Mouse (Mus musculus) layer of hippocampus, adult 9-11 months (tissue): ENCODE results near the gene Rgs6.

ENCODE experiments used
- DNase-seq: peaks from one replicate; pipeline ENCODE4 v3.0.0; 2022

The Rgs6 gene

DNA sequence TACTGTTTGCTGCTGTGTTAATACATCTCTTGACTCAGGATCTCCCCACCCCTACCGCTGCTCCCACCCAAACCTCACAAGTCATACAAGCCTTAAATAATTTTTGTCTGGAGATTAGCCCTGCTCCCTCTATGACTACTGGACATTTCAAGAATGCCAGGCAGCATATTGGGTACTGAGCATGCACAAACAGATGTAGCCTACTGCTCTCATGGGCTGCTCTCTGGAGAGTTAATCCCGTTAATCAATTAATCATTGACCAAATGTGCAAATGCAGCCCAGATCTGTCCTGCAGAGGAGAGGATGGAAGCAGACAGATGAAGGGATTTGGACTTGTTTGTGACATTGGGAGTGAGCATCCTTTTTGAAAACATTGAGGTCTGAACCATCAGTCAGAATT is at the start of gene Rgs6:
Gene Rgs6, plus strand, starts transcription at position 276 of the 400 bp plus-strand sequence.
- no peak for DNase-seq

DNA sequence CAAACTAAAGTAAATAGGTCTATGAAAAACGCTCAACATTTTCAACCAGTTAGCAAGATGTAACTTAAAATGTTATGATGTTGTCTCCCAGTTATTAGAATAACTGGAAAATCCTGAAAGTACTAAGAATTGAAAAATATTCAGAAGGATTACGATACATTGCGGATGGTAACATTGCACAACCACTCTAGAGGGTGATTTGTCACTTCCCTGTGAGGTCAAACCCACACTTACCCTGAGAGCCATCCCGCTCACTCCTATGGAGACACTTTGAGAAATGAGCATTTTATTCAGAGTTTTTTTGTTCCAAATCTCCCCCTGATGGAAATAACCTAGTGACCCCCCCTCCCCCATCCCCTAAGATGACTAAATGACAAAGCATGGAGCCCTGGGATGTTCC is 41.0 kb upstream of the Rgs6 start:
- no peak for DNase-seq

GRCm38 (mm10) chr12:82549228-82549627 is 38.9 kb upstream of the Rgs6 start:
- no peak for DNase-seq

DNA sequence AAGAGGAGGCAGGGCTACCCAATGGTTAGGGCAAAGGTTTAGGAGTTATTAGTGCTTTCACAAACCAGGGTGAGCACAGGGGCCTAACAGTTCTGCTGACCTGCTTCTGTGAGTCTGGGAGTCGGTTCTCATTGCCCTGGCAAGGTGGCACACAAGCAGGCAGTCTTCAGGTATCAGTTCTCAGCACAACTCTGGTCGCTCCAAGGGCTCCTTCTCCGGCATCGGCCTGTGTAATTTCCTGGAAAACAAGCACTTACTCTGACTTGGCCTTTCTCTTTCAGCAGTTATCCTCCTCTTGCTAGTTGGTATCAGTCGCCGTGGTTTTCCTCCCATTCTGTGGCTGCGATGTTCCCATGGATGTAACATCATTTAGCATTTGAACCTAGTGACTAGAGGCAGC is 38.0 kb upstream of the Rgs6 start:
- DNase-seq: no peak

DNA sequence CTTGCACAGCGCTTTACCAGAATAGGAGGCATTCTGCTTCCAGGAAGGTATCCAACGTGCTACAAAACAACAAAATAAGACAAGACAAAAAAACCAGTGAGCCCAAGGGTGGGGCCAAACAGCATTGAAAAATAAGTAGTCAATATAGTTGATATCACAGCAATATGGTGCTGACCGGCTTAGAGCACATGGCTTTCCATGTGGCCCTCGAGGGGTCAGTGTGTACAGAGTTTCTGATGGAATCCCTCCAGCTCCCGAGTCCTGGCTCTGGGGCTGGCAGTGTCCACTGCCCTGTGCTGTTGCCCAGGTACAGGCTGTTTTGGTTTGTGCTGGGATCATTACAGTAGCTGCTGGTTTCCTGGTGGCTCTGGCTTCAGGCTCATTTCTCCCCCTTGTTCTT is 35.7 kb upstream of the Rgs6 start:
- no peak for DNase-seq

GRCm38 (mm10) chr12:82562916-82563315 is 25.2 kb upstream of the Rgs6 start:
- no peak for DNase-seq

GRCm38 (mm10) chr12:82568370-82568769 is 19.7 kb upstream of the Rgs6 start:
- no peak for DNase-seq

DNA sequence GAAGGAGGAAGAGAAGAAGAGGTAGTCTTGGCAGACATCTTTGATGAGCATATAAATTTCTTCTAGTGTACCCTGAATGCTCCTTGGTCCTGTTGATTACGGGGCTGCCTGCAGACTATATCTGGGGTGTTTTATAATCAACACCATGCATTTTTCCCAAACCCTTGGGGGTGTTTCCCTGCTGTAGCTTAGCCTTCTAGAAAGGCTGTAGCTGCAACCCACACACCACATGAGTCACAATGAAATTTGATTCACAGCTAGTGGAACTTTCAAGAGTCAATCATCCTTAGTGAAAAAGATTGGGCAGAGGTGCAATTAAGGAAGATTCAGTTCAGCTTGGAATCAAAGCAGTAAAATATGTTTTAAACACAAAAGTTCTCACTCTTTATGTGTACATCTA is 15.4 kb upstream of the Rgs6 start:
- peak; percentile 16 for DNase-seq

DNA sequence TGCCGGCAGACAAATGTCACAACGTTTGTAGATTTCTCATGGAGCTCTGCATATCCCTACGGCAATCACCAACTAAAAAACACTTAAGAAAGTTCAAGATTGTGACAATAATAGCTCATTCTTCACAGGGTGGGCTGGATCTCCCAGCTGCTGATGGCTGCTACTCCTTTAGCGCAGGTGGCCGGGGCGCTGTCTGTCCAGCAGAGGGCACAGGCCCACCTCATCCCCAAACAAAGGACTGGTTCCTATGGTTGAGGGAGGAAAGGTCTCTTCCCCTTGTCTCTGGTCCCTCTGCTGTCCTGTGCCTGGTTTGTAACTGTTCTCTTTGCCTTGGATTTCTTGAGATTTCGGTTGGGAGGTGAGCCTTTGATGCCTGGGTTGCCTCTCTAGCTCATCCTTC is 1.5 kb upstream of the Rgs6 start:
- no peak for DNase-seq

GRCm38 (mm10) chr12:82587348-82587895 is 670 bp upstream of the Rgs6 start:
- DNase-seq: no peak

GRCm38 (mm10) chr12:82588846-82589630 is 946 bp downstream of the Rgs6 start:
- DNase-seq: no peak

GRCm38 (mm10) chr12:82599011-82599410 is 10.9 kb downstream of the Rgs6 start:
- DNase-seq: no peak

GRCm38 (mm10) chr12:82600406-82600805 is 12.3 kb downstream of the Rgs6 start:
- DNase-seq: no peak

DNA sequence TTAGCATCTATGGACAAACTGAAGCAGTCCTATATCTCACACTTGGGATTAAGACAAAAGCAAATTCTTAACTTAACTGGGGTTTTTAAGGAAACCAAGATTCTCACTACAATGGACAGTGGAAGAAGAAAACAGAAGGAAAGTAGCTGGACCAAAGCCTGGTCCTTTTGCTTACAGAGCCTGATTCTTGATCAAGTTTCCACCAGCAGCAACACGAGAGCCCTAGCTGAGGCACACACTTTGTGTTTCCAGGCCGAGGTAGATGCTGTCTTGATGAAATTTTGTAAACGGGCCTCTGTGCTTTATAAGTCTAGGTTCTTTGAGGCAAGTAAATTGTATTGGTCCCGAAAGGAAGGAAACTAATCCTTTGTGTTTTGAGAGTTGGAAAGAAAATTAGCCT is 14.7 kb downstream of the Rgs6 start:
- DNase-seq: no peak

DNA sequence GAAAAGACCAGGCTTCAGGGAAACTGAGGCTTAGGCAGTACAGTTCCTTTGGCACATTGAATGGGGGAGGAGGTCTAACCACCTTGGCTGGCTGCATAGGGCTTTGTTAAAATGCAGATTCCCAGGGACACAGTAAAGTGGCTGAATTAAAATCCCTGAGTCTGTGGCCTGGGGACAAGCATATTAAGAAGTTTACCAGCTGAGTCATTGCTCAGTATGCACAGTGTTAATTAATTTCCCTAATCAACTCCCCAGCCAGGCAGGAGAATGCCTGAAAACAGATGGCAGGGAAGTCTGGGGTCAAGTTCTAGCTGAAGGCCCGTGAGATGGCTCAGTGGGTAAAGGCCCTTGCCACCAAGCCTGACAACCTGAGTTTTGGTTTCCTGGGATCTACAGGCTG is 15.2 kb downstream of the Rgs6 start:
- no peak for DNase-seq

- no peak for DNase-seq
Observed at GRCm38 (mm10) chr12:82603979-82604378, 15.9 kb downstream of the Rgs6 start.

- DNase-seq: no peak
Observed at GRCm38 (mm10) chr12:82612769-82613660, 24.9 kb downstream of the Rgs6 start.

DNA sequence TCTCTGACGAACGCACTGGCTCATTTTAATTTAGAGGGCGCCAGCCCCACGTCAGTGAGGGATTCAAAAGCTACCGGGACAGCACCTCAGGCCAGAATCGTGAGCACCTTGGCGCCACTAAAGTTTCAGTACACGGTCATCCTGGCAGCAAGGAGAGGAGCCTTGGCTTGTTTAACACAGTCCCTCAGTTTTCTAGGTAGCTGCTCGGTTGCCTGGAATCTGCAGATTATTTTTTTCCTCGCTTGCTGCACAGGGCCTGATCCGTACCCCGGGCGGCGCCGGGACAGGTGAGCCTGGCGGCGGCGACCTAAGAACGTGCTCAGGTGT is 28.4 kb downstream of the Rgs6 start:
- DNase-seq: no peak

GRCm38 (mm10) chr12:82616813-82617681 is 29.0 kb downstream of the Rgs6 start:
- DNase-seq: peak; percentile 9

DNA sequence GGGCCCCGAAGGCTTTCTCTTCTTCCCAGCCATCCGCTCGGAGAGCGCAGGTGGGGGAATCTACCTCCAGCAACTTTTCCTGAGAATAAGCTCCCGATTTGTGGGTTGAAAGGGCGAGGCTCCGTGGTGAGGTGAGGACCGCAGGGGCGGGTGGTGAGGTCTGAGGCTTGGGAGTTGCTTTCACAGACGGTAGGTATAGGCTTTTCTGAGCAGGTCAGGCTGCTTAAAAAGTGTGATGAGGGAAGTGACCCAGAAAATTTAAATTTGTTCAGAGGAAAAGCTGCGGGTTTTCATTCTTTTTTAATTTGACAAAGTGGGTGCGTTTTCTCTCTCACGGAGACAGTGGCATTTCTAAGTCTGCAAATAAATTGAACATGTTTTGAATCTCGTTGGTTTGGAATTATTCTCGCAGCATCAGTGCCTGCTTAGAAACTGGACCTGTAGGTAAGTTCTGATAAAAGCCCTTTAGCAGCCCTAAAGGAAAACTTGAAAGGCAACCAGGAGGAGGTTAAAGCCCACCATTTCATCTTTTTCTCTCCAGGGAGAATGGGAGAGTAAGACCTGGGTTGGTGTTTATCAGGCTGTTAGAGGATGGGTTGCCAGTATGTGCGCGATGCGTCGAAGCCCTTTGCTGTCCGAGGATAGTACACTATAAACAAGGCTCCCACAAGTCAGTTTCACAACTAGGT is 29.7 kb downstream of the Rgs6 start:
- no peak for DNase-seq

- no peak for DNase-seq
Observed at GRCm38 (mm10) chr12:82640441-82640840, 52.3 kb downstream of the Rgs6 start.

GRCm38 (mm10) chr12:82647876-82648275 is 59.8 kb downstream of the Rgs6 start:
- DNase-seq: no peak
